Mouse (Mus musculus) midbrain, embryonic 16.5 days (tissue): ENCODE measurements around the gene Ccdc57. TPM values are rescaled to one million over a fixed set of nuclear protein-coding genes. Genes with fewer than 3 reads are reported as not detected.
"Not testable (repeated sequence)": the region's sequence is repeated elsewhere in the genome, so short reads cannot be mapped to it uniquely, and the experiment has no call there.

ENCODE experiments used
- ATAC-seq: fragments of 200-750 bp; cut with Nextera tagmentation; 2 replicates; pipeline ENCODE4 v1.8.0; 2017; ENCODE audit warnings: moderate TSS enrichment
- H3K27ac ChIP-seq: fragments of 300-500 bp; sonication (generic); 2 replicates; pipeline ENCODE4 v1.5.1; 2014; ENCODE audit warnings: mild to moderate bottlenecking, low read length, mixed read lengths
- H3K27me3 ChIP-seq: fragments of 300-500 bp; sonication (generic); 2 replicates; pipeline ENCODE4 v1.6.1; 2014; ENCODE audit warnings: low read depth, low read length, mixed read lengths; ENCODE audit not compliant: control insufficient read depth, insufficient read depth
- H3K36me3 ChIP-seq: fragments of 300-500 bp; sonication (generic); 2 replicates; pipeline ENCODE4 v1.6.1; 2014; ENCODE audit warnings: mild to moderate bottlenecking, low read length, moderate library complexity, mixed read lengths; ENCODE audit not compliant: control insufficient read depth, insufficient read depth
- H3K4me1 ChIP-seq: fragments of 300-500 bp; sonication (generic); 2 replicates; pipeline ENCODE4 v1.6.1; 2014; ENCODE audit warnings: mild to moderate bottlenecking, low read length, mixed read lengths; ENCODE audit not compliant: control insufficient read depth, insufficient read depth
- H3K4me2 ChIP-seq: fragments of 300-500 bp; sonication (generic); 2 replicates; pipeline ENCODE4 v1.6.1; 2014; ENCODE audit warnings: mild to moderate bottlenecking, low read length, mixed read lengths
- H3K4me3 ChIP-seq: fragments of 300-500 bp; sonication (generic); 2 replicates; pipeline ENCODE4 v1.5.1; 2014; ENCODE audit warnings: low read depth, mild to moderate bottlenecking, low read length, moderate library complexity, mixed read lengths
- H3K9ac ChIP-seq: fragments of 300-500 bp; sonication (generic); 2 replicates; pipeline ENCODE4 v1.6.1; 2014; ENCODE audit warnings: low read depth, low read length, mixed read lengths
- H3K9me3 ChIP-seq: fragments of 300-500 bp; sonication (generic); replicated peaks from 2 replicates; pipeline ENCODE4 v1.6.1; 2014; ENCODE audit warnings: mild to moderate bottlenecking, low read length, mixed read lengths; ENCODE audit not compliant: control insufficient read depth, poor library complexity, severe bottlenecking
- WGBS: fragments of 180-500 bp; shearing (Covaris S2); extraction: QIAGEN DNeasy Blood & Tissue Kit; methylation state at CpG from one replicate; pipeline ENCODE4 v1.1.7; 2014; 5-methylcytosine and 5-hydroxymethylcytosine counted together
- polyA plus RNA-seq: library from polyadenylated mRNA; unstranded; fragments of >200 nt; fragmentation: Nextera tagmentation; extraction: Ambion mirVana; gene quantifications from 2 replicates; pipeline ENCODE4 v1.2.1, GENCODE M21; 2015

The Ccdc57 gene
- polyA plus RNA-seq, 1 experiment from 2014 or later, result 7.1 TPM

DNA sequence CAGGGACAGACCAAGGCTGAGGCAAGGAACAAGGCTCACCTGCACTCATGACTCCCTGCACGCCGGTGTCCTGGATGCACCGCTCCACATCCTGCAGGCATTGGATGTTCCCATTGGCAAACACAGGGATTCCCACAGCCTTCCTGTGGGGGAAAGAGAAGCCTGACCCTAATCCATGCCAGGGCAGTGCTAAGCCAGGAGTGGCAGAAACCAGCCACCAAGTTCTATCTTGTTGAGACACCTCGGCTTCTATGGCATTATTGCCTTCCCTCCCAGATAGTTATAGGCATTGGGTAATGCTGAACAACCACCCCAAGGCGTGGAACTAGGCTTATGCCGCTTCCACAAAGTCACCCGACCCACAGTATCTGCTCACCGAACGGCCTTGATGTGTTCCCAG, 140.0 kb downstream of the Ccdc57 start:
- Histone ChIP-seq H3K4me2 (no peak overlapping the region), H3K9ac (no peak overlapping the region), H3K27ac (no peak overlapping the region), H3K4me3 (no peak overlapping the region), H3K4me1 (peaks cover 13% of the 10 kb centered on the region), H3K9me3 (no peaks in the 10 kb centered on the region), H3K36me3 (peaks cover 32% of the 10 kb centered on the region), H3K27me3 (no peaks in the 10 kb centered on the region)
- WGBS, result 95% methylated on average over 9 of the region's 9 CpGs
- no peak for ATAC-seq

DNA sequence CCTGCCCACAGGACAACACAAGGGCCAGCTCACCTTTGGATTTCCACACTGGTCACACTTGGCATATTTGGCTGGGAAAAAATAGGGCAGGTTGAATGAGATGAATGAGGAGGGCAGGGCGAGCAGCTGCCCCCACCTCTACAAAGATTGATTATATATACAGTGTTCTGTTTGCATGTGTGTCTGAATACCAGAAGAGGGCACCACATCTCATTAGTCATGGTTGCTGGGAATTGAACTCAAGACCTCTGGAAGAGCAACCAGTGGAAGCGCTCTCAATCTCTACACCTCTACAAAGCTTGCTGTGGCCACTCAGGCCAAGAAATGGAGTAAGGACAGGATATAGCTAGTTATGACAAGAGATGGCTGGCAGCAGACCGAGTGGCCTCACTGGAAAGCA, 142.9 kb downstream of the Ccdc57 start:
- H3K27me3 ChIP-seq, result no peaks in the 10 kb centered on the region
- no peak overlapping the region for H3K9ac ChIP-seq
- no peak overlapping the region for H3K4me3 ChIP-seq
- H3K4me2 ChIP-seq, result no peak overlapping the region
- peaks cover 42% of the 10 kb centered on the region for H3K36me3 ChIP-seq
- H3K4me1 ChIP-seq, result peaks cover 12% of the 10 kb centered on the region
- H3K27ac ChIP-seq, result no peak overlapping the region
- no peaks in the 10 kb centered on the region for H3K9me3 ChIP-seq
- 91% methylated on average over 3 of the region's 3 CpGs for WGBS
- no peak for ATAC-seq

DNA sequence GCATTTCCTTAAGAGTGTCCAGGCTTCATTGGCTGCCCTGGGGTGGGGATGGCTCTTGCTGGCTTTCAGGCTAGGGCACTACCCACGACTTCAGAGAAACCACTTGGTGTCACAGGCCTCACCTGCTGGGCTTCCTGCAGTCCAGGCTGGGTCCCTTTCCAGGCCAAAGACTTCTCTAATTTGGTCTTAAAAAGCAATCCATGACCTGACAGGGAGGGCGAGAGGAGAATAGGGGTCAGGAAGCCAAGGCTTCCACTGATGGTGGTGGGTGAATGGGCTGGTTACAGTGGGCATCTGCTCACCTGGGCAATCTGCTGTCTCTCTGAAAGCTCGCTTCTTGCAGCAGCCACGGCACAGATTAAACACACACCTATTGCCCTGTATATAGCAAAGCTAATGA, 143.3 kb downstream of the Ccdc57 start:
- no peak overlapping the region for H3K4me2 ChIP-seq
- H3K4me3 ChIP-seq, result no peak overlapping the region
- H3K36me3 ChIP-seq, result peaks cover 42% of the 10 kb centered on the region
- H3K27me3 ChIP-seq, result no peaks in the 10 kb centered on the region
- no peak for ATAC-seq
- H3K27ac ChIP-seq, result no peak overlapping the region
- no peaks in the 10 kb centered on the region for H3K9me3 ChIP-seq
- WGBS, result 92% methylated on average over 4 of the region's 4 CpGs
- peaks cover 10% of the 10 kb centered on the region for H3K4me1 ChIP-seq
- H3K9ac ChIP-seq, result no peak overlapping the region

DNA sequence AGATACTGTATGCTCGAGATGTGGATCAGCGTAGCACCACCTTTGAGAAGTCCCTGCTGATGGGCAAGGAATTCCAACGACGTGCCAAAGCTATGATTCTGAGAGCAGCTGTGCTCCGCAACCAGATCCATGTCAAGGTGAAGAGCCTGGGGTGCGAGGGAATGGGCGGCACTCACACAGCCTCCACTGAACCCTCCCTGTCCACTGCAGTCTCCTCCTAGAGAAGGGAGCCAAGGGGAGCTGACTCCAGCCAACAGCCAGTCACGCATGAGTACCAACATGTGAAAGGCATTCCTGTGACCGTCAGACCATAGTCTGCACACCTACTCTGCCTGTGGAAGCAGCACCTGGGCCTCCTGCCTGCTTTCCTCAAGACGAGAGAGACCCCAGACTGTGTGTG, 144.2 kb downstream of the Ccdc57 start:
- H3K4me3 ChIP-seq, H3K9me3 ChIP-seq, ATAC-seq, H3K27me3 ChIP-seq, H3K9ac ChIP-seq, H3K4me2 ChIP-seq, H3K27ac ChIP-seq: not testable (repeated sequence)
- H3K36me3 ChIP-seq, result peaks cover 39% of the 10 kb centered on the region
- peaks cover 11% of the 10 kb centered on the region for H3K4me1 ChIP-seq
- 88% methylated on average over 9 of the region's 10 CpGs for WGBS

DNA sequence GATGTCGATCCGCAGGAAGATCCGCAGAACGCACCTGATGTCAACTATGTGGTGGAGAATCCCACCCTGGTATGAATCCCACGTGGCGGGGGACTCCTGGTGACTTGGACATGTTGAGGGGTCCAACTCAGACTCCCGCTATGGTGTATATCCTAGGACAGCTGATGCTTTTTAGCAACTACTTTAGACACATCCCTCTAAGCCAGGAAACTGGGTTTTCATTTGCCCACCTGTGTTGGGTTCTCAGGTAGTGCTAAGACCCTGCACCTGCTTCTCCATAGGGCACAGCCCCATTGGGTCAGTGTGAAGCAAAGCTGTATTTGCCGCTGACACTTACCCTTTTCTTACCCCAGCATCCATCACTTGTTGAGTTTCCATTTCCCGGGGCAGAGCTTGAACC, 147.5 kb downstream of the Ccdc57 start:
- Histone ChIP-seq H3K27me3 (no peaks in the 10 kb centered on the region), H3K4me2 (peak overlapping the region; percentile 92), H3K27ac (no peak overlapping the region; the same call in 1 of the 2 replicates), H3K9ac (peak overlapping the region; percentile 96), H3K4me3 (peak overlapping the region; percentile 66), H3K9me3 (no peaks in the 10 kb centered on the region), H3K4me1 (peaks cover 19% of the 10 kb centered on the region), H3K36me3 (peaks cover 33% of the 10 kb centered on the region)
- 35% methylated on average over 9 of the region's 9 CpGs for WGBS
- no peak for ATAC-seq

DNA sequence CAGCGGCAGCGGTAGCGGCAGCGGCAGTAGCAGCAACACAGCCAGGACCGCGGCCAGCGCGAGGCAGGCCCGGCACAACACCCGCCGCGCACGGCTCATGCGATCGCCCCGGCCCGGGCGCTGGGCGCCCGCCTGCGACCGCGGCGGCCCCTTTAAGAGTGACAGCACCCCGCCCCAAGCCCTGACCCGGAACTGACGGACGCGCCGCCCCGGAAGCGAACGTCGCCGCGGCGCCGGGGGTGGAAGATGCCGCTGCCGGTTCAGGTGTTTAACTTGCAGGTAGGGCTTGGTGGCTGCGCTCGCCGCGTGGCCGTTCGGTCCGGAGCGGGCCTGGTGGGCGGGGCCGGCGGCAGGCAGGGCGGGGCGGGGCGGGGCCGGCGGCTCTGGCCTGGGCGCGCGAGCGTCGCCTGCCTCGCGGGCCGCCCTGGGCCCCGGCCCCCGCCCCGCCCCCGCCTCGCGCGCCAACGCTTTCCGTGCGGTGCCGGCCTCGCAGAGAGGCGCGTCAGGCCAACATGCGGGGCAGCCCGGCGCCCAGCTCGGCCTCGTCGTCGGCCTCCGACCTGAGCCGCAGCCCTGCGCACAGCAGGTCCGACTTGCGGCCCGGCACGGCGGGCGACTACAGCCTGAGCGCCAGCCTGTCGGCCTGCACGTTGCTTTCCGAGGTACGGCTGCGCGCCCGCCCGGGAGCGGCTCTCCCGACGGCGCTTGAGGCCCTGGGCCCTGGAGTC, 148.4 kb downstream of the Ccdc57 start, which contains the start of the genes Rfng and Gps1:
Rfng (minus strand) TSS at position 144 of the 728 bp plus-strand sequence.
Gps1 (plus strand) TSS at position 209 of the 728 bp plus-strand sequence.
- ATAC-seq, result peak; percentile 91
- H3K36me3 ChIP-seq, result peaks cover 28% of the 10 kb centered on the region

DNA sequence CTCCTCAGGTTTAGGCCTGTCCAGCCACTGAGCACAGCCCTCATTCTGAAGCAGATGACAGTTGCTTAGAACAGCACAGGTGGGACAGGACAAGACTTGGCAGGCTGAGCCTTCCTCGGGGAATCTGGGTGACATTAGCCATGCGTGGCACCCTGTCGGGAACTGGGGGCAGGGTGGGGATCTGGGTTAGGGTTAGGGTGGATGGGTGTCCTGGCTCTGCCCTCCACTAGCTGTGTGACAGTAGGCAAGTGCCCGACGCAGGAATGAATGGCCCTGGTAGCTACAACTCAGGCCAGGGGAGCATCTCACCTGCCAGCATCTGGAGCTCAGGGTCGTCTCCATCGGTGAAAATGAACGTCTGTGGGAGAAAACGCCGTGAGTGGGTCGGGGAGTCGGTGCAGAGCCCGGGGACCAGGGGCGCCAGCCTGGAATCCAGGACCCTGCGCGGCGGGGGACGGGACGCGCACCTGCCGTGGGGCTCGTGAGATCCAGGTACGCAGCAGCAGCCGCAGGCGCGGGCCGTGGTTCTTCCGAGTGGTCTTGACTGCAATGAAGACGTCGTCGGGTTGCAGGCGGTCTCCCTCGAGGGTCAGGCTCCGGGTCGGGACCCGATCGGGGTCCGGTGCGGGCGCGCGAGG, 149.1 kb downstream of the Ccdc57 start:
- Histone ChIP-seq H3K36me3 (peaks cover 25% of the 10 kb centered on the region; the same call in 1 of the 2 replicates), H3K4me2 (peak overlapping the region; percentile 80), H3K9ac (peak overlapping the region; percentile 96), H3K4me3 (peak overlapping the region; percentile 66), H3K9me3 (no peaks in the 10 kb centered on the region), H3K27me3 (no peaks in the 10 kb centered on the region), H3K4me1 (peaks cover 19% of the 10 kb centered on the region), H3K27ac (peak overlapping the region; percentile 70)
- WGBS, result 2% methylated on average over 42 of the region's 42 CpGs
- ATAC-seq, result peak; percentile 22

More for the DNA sequence above, 148.4 kb downstream of the Ccdc57 start, which contains the start of the genes Rfng and Gps1:
- Histone ChIP-seq H3K9ac (peak within 1 kb of the TSS; percentile 96), H3K9me3 (no peaks in the 10 kb centered on the region), H3K4me1 (peaks cover 19% of the 10 kb centered on the region), H3K4me2 (peak within 1 kb of the TSS; percentile 92), H3K27me3 (no peaks in the 10 kb centered on the region), H3K27ac (peak within 1 kb of the TSS; percentile 70), H3K4me3 (peak within 1 kb of the TSS; percentile 66)
- WGBS, result under 1% methylated on average over 90 of the region's 107 CpGs

DNA sequence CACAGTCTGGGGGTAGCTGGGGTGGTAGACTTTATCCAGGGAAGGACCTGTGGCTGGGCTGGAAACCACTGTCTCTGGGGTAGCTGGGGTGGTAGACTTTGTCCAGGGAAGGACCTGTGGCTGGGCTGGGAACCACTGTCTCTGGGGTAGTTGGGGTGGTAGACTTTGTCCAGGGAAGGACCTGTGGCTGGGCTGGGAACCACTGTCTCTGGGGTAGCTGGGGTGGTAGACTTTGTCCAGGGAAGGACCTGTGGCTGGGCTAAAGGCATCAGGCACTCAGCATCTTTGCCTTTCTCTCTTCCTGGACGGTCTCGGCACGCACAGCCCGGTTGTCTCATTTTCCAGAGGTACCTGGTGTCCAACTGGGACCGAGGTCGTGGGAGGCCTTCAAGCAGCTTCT, 151.3 kb downstream of the Ccdc57 start:
- Histone ChIP-seq H3K36me3 (peaks cover 13% of the 10 kb centered on the region; the same call in 1 of the 2 replicates), H3K4me1 (peaks cover 19% of the 10 kb centered on the region)
- not testable (repeated sequence) for H3K27me3 ChIP-seq, H3K9ac ChIP-seq, H3K27ac ChIP-seq, H3K4me3 ChIP-seq, H3K4me2 ChIP-seq, H3K9me3 ChIP-seq, ATAC-seq
- WGBS, result 95% methylated on average over 6 of the region's 6 CpGs

DNA sequence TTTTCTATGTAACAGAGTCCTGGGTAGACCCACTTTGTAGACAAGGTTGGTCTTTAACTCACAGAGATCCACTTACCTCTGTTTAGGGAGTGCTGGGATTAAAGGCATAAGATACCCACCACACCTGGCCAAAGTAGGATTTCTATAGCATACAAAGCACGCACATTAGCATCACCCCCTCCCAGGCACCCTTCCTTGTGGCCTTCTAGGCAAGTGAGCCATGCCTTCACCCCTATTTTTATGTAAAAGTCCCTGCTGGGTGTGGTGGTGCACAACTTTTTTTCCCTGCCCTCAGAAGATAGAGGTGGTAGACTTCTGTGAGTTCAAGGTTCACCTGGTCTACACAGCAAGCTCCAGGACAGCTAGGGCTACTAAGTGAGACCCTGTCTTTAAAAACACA, 152.8 kb downstream of the Ccdc57 start:
- Histone ChIP-seq H3K27ac (no peak overlapping the region), H3K27me3 (no peaks in the 10 kb centered on the region), H3K4me3 (no peak overlapping the region), H3K4me1 (peaks cover 10% of the 10 kb centered on the region), H3K9ac (no peak overlapping the region), H3K9me3 (no peaks in the 10 kb centered on the region), H3K36me3 (peaks cover 13% of the 10 kb centered on the region; the same call in 1 of the 2 replicates), H3K4me2 (no peak overlapping the region)
- ATAC-seq, result no peak
- 74% methylated on average over 1 of the region's 1 CpGs for WGBS
